Mouse (Mus musculus): ENCODE measurements around the gene Rreb1. TPM values are rescaled to one million over a fixed set of nuclear protein-coding genes. Genes with fewer than 3 reads are reported as not detected.

The Rreb1 gene
- polyA plus RNA-seq, 1 experiment from 2014 or later = 10.0 TPM

GRCm38 (mm10) chr13:37824956-37825645 is 46.9 kb downstream of the Rreb1 start:
- Histone ChIP-seq H3K4me2 (replicated peaks; ENCODE audit: low read depth, low read length) (peak overlapping the region; percentile 99), H3K27me3 (replicated peaks; ENCODE audit: insufficient read depth, low read length) (no peaks in the 10 kb centered on the region), H3K9me3 (ENCODE audit: low read length) (no peaks in the 10 kb centered on the region), H3K4me3 (ENCODE audit: low read depth, low read length) (peak overlapping the region; percentile 85), H3K27ac (ENCODE audit: low read length) (no peak overlapping the region), H3K9ac (replicated peaks; ENCODE audit: low read depth) (peak overlapping the region; percentile 68), H3K36me3 (ENCODE audit: insufficient read depth, low read length) (no peaks in the 10 kb centered on the region), H3K4me1 (ENCODE audit: insufficient read depth, low read depth, low read length) (peaks cover 12% of the 10 kb centered on the region; the same call in 1 of the 2 replicates)
- TF ChIP-seq CTCF (IDR thresholded peaks at IDR 0.05) (no peak), EP300 (IDR thresholded peaks at IDR 0.05) (0 out of 2 replicates have a peak, but pooled peaks have one; percentile 14)
- DNase-seq (ENCODE audit: low spot score) = peak; percentile 35
- 9% methylated on average over 27 of the region's 27 CpGs for WGBS
- ATAC-seq = peak; percentile 0; the same call in 1 of the 2 replicates

DNA sequence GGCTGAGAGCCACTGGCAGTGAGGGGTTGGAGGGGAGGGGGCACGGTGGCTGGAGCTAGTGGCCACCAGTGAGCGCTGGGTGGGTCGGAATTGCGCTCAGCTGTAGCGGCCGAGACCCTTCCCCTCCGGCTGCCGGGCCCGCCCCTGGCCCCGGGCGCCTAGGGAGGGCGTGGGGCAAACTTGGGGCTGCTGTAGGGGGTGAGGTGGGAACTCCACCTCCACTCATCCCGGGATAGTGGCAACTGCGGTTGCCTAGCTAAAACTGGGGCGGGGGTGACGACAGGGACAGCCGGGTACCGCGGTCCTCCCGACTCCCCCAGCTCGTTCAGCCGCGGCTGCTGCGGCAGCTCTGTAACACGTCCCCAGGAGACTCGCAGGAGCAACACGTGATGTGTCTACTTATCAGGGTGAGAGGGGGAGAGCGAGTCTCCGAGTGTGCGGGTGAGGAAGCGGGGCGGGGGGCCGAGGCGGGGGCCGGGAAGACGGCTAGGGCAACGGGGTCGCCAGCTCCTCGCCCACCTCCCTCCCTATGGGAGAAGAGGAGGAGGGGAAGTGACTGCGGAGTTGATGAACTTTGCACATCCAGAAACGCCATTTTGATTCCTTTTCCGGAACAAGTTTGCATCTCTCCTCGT is 47.6 kb downstream of the Rreb1 start:
- DNase-seq (ENCODE audit: low spot score) = peak; percentile 87

GRCm38 (mm10) chr13:37826281-37826993 is 48.2 kb downstream of the Rreb1 start:
- DNase-seq (ENCODE audit: low spot score) (peak; percentile 68), ATAC-seq (peak; percentile 23)
- Histone ChIP-seq H3K27me3 (replicated peaks; ENCODE audit: insufficient read depth, low read length) (no peaks in the 10 kb centered on the region), H3K4me3 (ENCODE audit: low read depth, low read length) (peak overlapping the region; percentile 85), H3K4me1 (ENCODE audit: insufficient read depth, low read depth, low read length) (peaks cover 21% of the 10 kb centered on the region; the same call in 1 of the 2 replicates), H3K27ac (ENCODE audit: low read length) (peak overlapping the region; percentile 94), H3K36me3 (ENCODE audit: insufficient read depth, low read length) (no peaks in the 10 kb centered on the region), H3K9ac (replicated peaks; ENCODE audit: low read depth) (peak overlapping the region; percentile 68), H3K9me3 (ENCODE audit: low read length) (no peaks in the 10 kb centered on the region), H3K4me2 (replicated peaks; ENCODE audit: low read depth, low read length) (peak overlapping the region; percentile 99)
- TF ChIP-seq EP300 (IDR thresholded peaks at IDR 0.05) = no peak
- TF ChIP-seq CTCF (IDR thresholded peaks at IDR 0.05) = no peak
- WGBS = 3% methylated on average over 56 of the region's 65 CpGs

More for the DNA sequence above, 47.6 kb downstream of the Rreb1 start:
- peak overlapping the region; percentile 68 for H3K9ac ChIP-seq (replicated peaks; ENCODE audit: low read depth)
- no peak for TF ChIP-seq EP300 (IDR thresholded peaks at IDR 0.05)
- TF ChIP-seq CTCF (IDR thresholded peaks at IDR 0.05) = no peak
- H3K4me2 ChIP-seq (replicated peaks; ENCODE audit: low read depth, low read length) = peak overlapping the region; percentile 99
- peaks cover 16% of the 10 kb centered on the region; the same call in 1 of the 2 replicates for H3K4me1 ChIP-seq (ENCODE audit: insufficient read depth, low read depth, low read length)
- peak; percentile 66 for ATAC-seq
- peak overlapping the region; percentile 94 for H3K27ac ChIP-seq (ENCODE audit: low read length)
- H3K4me3 ChIP-seq (ENCODE audit: low read depth, low read length) = peak overlapping the region; percentile 85
- H3K27me3 ChIP-seq (replicated peaks; ENCODE audit: insufficient read depth, low read length) = no peaks in the 10 kb centered on the region
- no peaks in the 10 kb centered on the region for H3K36me3 ChIP-seq (ENCODE audit: insufficient read depth, low read length)
- WGBS = under 1% methylated on average over 36 of the region's 43 CpGs
- H3K9me3 ChIP-seq (ENCODE audit: low read length) = no peaks in the 10 kb centered on the region

DNA sequence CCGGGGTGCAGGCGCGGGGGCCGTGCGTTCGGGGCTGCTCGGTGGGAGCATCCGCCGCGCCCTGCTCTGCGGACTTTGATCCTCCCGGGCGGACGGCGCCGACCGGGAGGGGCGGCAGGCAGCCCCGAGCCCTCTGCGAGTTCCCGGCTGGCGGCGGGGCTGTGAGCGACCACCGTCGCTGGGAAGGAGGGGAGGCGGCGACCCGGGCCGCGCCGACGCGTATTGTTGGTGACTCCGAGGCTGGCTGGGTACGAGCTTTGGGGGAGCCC is 48.7 kb downstream of the Rreb1 start:
- Histone ChIP-seq H3K9me3 (ENCODE audit: low read length) (no peaks in the 10 kb centered on the region), H3K4me2 (replicated peaks; ENCODE audit: low read depth, low read length) (peak overlapping the region; percentile 99), H3K9ac (replicated peaks; ENCODE audit: low read depth) (peak overlapping the region; percentile 68), H3K4me3 (ENCODE audit: low read depth, low read length) (peak overlapping the region; percentile 85), H3K27me3 (replicated peaks; ENCODE audit: insufficient read depth, low read length) (no peaks in the 10 kb centered on the region), H3K27ac (ENCODE audit: low read length) (peak overlapping the region; percentile 94), H3K36me3 (ENCODE audit: insufficient read depth, low read length) (no peaks in the 10 kb centered on the region), H3K4me1 (ENCODE audit: insufficient read depth, low read depth, low read length) (peaks cover 22% of the 10 kb centered on the region; the same call in 1 of the 2 replicates)
- no peak; the same call in 1 of the 2 replicates for ATAC-seq
- DNase-seq (ENCODE audit: low spot score) = no peak
- no peak for TF ChIP-seq CTCF (IDR thresholded peaks at IDR 0.05)
- TF ChIP-seq EP300 (IDR thresholded peaks at IDR 0.05) = no peak
- WGBS = under 1% methylated on average over 35 of the region's 36 CpGs

- WGBS = 2% methylated on average over 56 of the region's 69 CpGs
Observed at GRCm38 (mm10) chr13:37827263-37827995, 49.2 kb downstream of the Rreb1 start.

More at GRCm38 (mm10) chr13:37827263-37827995, 49.2 kb downstream of the Rreb1 start:
- DNase-seq (ENCODE audit: low spot score) (peak; percentile 90), ATAC-seq (peak; percentile 75)
- H3K4me2 ChIP-seq (replicated peaks; ENCODE audit: low read depth, low read length) = peak overlapping the region; percentile 99
- H3K9ac ChIP-seq (replicated peaks; ENCODE audit: low read depth) = peak overlapping the region; percentile 68
- H3K4me1 ChIP-seq (ENCODE audit: insufficient read depth, low read depth, low read length) = peaks cover 25% of the 10 kb centered on the region; the same call in 1 of the 2 replicates
- no peaks in the 10 kb centered on the region for H3K9me3 ChIP-seq (ENCODE audit: low read length)
- H3K27ac ChIP-seq (ENCODE audit: low read length) = peak overlapping the region; percentile 94
- H3K27me3 ChIP-seq (replicated peaks; ENCODE audit: insufficient read depth, low read length) = no peaks in the 10 kb centered on the region
- no peak for TF ChIP-seq CTCF (IDR thresholded peaks at IDR 0.05)
- TF ChIP-seq EP300 (IDR thresholded peaks at IDR 0.05) = no peak
- H3K36me3 ChIP-seq (ENCODE audit: insufficient read depth, low read length) = no peaks in the 10 kb centered on the region
- H3K4me3 ChIP-seq (ENCODE audit: low read depth, low read length) = peak overlapping the region; percentile 85

Data from lung, postnatal 0 days (tissue).